10 mouse cellular contexts compared by ENCODE assay signal in genomic region chr13:112271901-112272537, GRCm38 (mm10). TPM values are rescaled to one million over a fixed set of nuclear protein-coding genes. Genes with fewer than 3 reads are reported as not detected.
DNase-seq lines count a peak whose midpoint lies in the region; ATAC-seq and TF ChIP-seq lines count a peak whose summit lies in the region.
"Had no signal": no experiment of that assay in that cellular context is flagged by ENCODE, and none has a peak within 500 bp of the region (broad histone marks: within the 10 kb centered on the region; RNA-seq: fewer than 3 reads in every experiment).

No protein-coding gene starts in this region.

- ATAC-seq in intestine, postnatal 0 days, result no peak
- 0 out of 2 replicates have a peak, but pooled peaks have one; percentile 21 for ATAC-seq in neural tube, embryonic 12.5 days (ENCODE audit: low FRiP score, low read depth)

- peak; percentile 38 for DNase-seq in adrenal gland, adult 2 months
- DNase-seq in adrenal gland, postnatal 25 days, result no peak
- no peak for DNase-seq in left cerebral cortex, adult 2 months (ENCODE audit: extremely low spot score in 1 of 2, low spot score in 2 of 2)
- DNase-seq in left cerebral cortex, postnatal 36 days (ENCODE audit: low spot score in 2 of 2), result no peak
- DNase-seq in c-Kit-negative CD71-positive TER-119-positive erythroid progenitor cells, embryonic 14.5 days (ENCODE audit: low read depth, low spot score), result peak; percentile 5
- no peak for DNase-seq in layer of hippocampus, postnatal 25 days (ENCODE audit: extremely low spot score in 1 of 2, low spot score in 1 of 2)

- WGBS in intestine, postnatal 0 days, result 26% methylated on average over 5 of the region's 5 CpGs
- WGBS in neural tube, embryonic 12.5 days, result 17% methylated on average over 5 of the region's 5 CpGs

- intact Hi-C loops in left cerebral cortex, adult 2 months (cut with DNase I), result loop anchor here (2.0 kb wide), 1 partner anchor 237 kb away; no protein-coding TSS in a partner anchor
- intact Hi-C loops in left cerebral cortex, postnatal 36 days (cut with DNase I), result loop anchor here (2.0 kb wide), 1 partner anchor 239 kb away; no protein-coding TSS in a partner anchor

- no peaks in the 10 kb centered on the region for H3K36me3 ChIP-seq in intestine, postnatal 0 days (ENCODE audit: control insufficient read depth, insufficient read depth)
- no peaks in the 10 kb centered on the region for H3K36me3 ChIP-seq in neural tube, embryonic 12.5 days
- H3K36me3 ChIP-seq: heart, embryonic 15.5 days had no signal

- no peaks in the 10 kb centered on the region for H3K27me3 ChIP-seq in intestine, postnatal 0 days (replicated peaks; ENCODE audit: control insufficient read depth, insufficient read depth, low read length)
- H3K27me3 ChIP-seq in neural tube, embryonic 12.5 days (replicated peaks), result no peaks in the 10 kb centered on the region
- H3K27me3 ChIP-seq: heart, embryonic 15.5 days had no signal

- TF ChIP-seq CTCF in left cerebral cortex, adult 2 months (IDR thresholded peaks at IDR 0.05), result peak; percentile 60
- peak; percentile 73 for TF ChIP-seq CTCF in intestine, postnatal 0 days (IDR thresholded peaks at IDR 0.05; ENCODE audit: low read depth)

- no peaks in the 10 kb centered on the region for H3K9me3 ChIP-seq in intestine, postnatal 0 days (ENCODE audit: control insufficient read depth)
- no peaks in the 10 kb centered on the region for H3K9me3 ChIP-seq in neural tube, embryonic 12.5 days
- H3K9me3 ChIP-seq: heart, embryonic 15.5 days had no signal

- H3K27ac ChIP-seq in left cerebral cortex, adult 2 months, result no peak overlapping the region
- H3K27ac ChIP-seq in intestine, postnatal 0 days (ENCODE audit: low read depth, low read length), result no peak overlapping the region
- no peak overlapping the region for H3K27ac ChIP-seq in neural tube, embryonic 12.5 days
- H3K27ac ChIP-seq: heart, embryonic 15.5 days had no signal

- no peaks in the 10 kb centered on the region for H3K4me1 ChIP-seq in intestine, postnatal 0 days (replicated peaks; ENCODE audit: control insufficient read depth, insufficient read depth, low read length)
- no peaks in the 10 kb centered on the region for H3K4me1 ChIP-seq in neural tube, embryonic 12.5 days
- H3K4me1 ChIP-seq: heart, embryonic 15.5 days had no signal

- H3K4me2 ChIP-seq in intestine, postnatal 0 days (replicated peaks; ENCODE audit: low read depth), result no peak overlapping the region
- H3K4me2 ChIP-seq in neural tube, embryonic 12.5 days (replicated peaks), result no peak overlapping the region
- H3K4me2 ChIP-seq: heart, embryonic 15.5 days had no signal

- no peak overlapping the region for H3K4me3 ChIP-seq in left cerebral cortex, adult 2 months
- no peak overlapping the region for H3K4me3 ChIP-seq in intestine, postnatal 0 days (ENCODE audit: low read depth, low read length)
- no peak overlapping the region for H3K4me3 ChIP-seq in neural tube, embryonic 12.5 days
- H3K4me3 ChIP-seq: heart, embryonic 15.5 days; myocyte had no signal

- no peak overlapping the region for H3K9ac ChIP-seq in intestine, postnatal 0 days (ENCODE audit: low read depth, low read length)
- no peak overlapping the region for H3K9ac ChIP-seq in neural tube, embryonic 12.5 days
- H3K9ac ChIP-seq: heart, embryonic 15.5 days had no signal

RNA-seq across cellular contexts. Expression of gene Ankrd55, which starts 16.2 kb away (rescaled TPM):
- total RNA-seq in adrenal gland, adult 2 months (2021), result 10 to 100 TPM in 1 of 2 experiments, 1 to 10 TPM in 1; 1.5 to 14.0 TPM
- 1.9 and 4.2 TPM in 2 replicates for polyA plus RNA-seq in adrenal gland, adult 2 months (2012; rRNA removed)
- 12.2 and 23.4 TPM in 2 replicates for total RNA-seq in adrenal gland, postnatal 25 days (2021)
- 1 to 10 TPM; 3.6 to 4.1 TPM for total RNA-seq in left cerebral cortex, adult 2 months (2021)
- total RNA-seq in left cerebral cortex, postnatal 36 days (2021), result 1 to 10 TPM; 3.5 to 4.8 TPM
- 0.37 and 0.47 TPM in 2 replicates for polyA plus RNA-seq in intestine, postnatal 0 days (2015; fragmentation: Nextera tagmentation; extraction: Ambion mirVana)
- polyA plus RNA-seq in neural tube, embryonic 12.5 days (2016; fragmentation: Nextera tagmentation; extraction: Ambion mirVana), result 3.5 and 3.8 TPM in 2 replicates
- total RNA-seq in layer of hippocampus, postnatal 25 days (2021), result 1 to 10 TPM; 3.5 to 4.3 TPM

Comparison
In these comparisons a context has a peak if more than half of its experiments do, and no peak if none do; other contexts are left out.
1. DNase-seq: peak in adrenal gland, adult 2 months (single experiment) and c-Kit-negative CD71-positive TER-119-positive erythroid progenitor cells, embryonic 14.5 days (single experiment); none in adrenal gland, postnatal 25 days (single experiment), left cerebral cortex, adult 2 months (0 of 2), left cerebral cortex, postnatal 36 days (0 of 2) and layer of hippocampus, postnatal 25 days (0 of 2).